ENCODE assay signal across 19 mouse cellular contexts in genomic region chr3:14805962-14806361, GRCm38 (mm10). TPM values are rescaled to one million over a fixed set of nuclear protein-coding genes. Genes with fewer than 3 reads are reported as not detected.
A peak's percentile ranks its signal among the peaks of the same experiment; 100 is the strongest.
DNase-seq lines count a peak whose midpoint lies in the region; ATAC-seq and TF ChIP-seq lines count a peak whose summit lies in the region.
"Had no signal": no experiment of that assay in that cellular context is flagged by ENCODE, and none has a peak within 500 bp of the region (broad histone marks: within the 10 kb centered on the region; RNA-seq: fewer than 3 reads in every experiment).

No protein-coding gene starts in this region.

- H3K9me3 ChIP-seq in MEL (replicated peaks; ENCODE audit: insufficient read depth, low read length), result no peaks in the 10 kb centered on the region
- H3K9me3 ChIP-seq: embryonic facial prominence, embryonic 10.5 days; embryonic facial prominence, embryonic 12.5 days; forebrain, embryonic 13.5 days; forebrain, embryonic 15.5 days had no signal

- TF ChIP-seq CTCF in MEL (IDR thresholded peaks at IDR 0.05 in 2 of 3, conservative IDR thresholded peaks at IDR 0.05 in 1 of 3; ENCODE audit: control insufficient read depth in 1 of 3, insufficient read depth in 1 of 3, low read depth in 2 of 3, low read length in 3 of 3, poor library complexity in 1 of 3, severe bottlenecking in 1 of 3), result no peak

- peak overlapping the region; percentile 94 for H3K9ac ChIP-seq in MEL (ENCODE audit: control insufficient read depth, low read depth, low read length, poor library complexity, severe bottlenecking)
- H3K9ac ChIP-seq: embryonic facial prominence, embryonic 12.5 days; forebrain, embryonic 13.5 days; forebrain, embryonic 15.5 days; forebrain, postnatal 0 days had no signal

- peak; percentile 62 for DNase-seq in MEL (ENCODE audit: low read depth, low spot score)
- no peak for DNase-seq in spleen, postnatal 14 days (ENCODE audit: low spot score in 2 of 2)
- DNase-seq in heart, postnatal 25 days (ENCODE audit: low spot score), result no peak
- DNase-seq in layer of hippocampus, postnatal 36 days, result no peak
- DNase-seq: adrenal gland, adult 2 months; adrenal gland, postnatal 10 days; adrenal gland, postnatal 25 days; cerebellum, adult 11-12 months; cerebellum, adult 2 months; cerebellum, adult 9-10 months; cerebellum, postnatal 10 days; cerebellum, postnatal 25 days; forebrain, postnatal 0 days had no signal

- TF ChIP-seq POLR2A in MEL (IDR thresholded peaks at IDR 0.05; ENCODE audit: control insufficient read depth in 1 of 2, insufficient read depth in 1 of 2, low read depth in 1 of 2, low read length in 2 of 2, poor library complexity in 1 of 2), result peak in 1 of 2 experiments; percentile 52; a peak in 2 of 4 replicates

- peak overlapping the region; percentile 97 for H3K27ac ChIP-seq in MEL (ENCODE audit: control insufficient read depth, low read depth, low read length)
- H3K27ac ChIP-seq: embryonic facial prominence, embryonic 10.5 days; embryonic facial prominence, embryonic 12.5 days; forebrain, embryonic 13.5 days; forebrain, embryonic 15.5 days had no signal

- TF ChIP-seq RAD21 in MEL (IDR thresholded peaks at IDR 0.05; ENCODE audit: low read depth, low read length), result no peak

- peaks cover 55% of the 10 kb centered on the region for H3K79me2 ChIP-seq in MEL (ENCODE audit: control insufficient read depth, insufficient read depth, low read length, poor library complexity)

- H3K36me3 ChIP-seq in MEL (ENCODE audit: control insufficient read depth in 1 of 2, insufficient read depth in 2 of 2, low read length in 2 of 2), result peaks cover 38 to 41% of the 10 kb centered on the region in 2 experiments
- H3K36me3 ChIP-seq: embryonic facial prominence, embryonic 10.5 days; embryonic facial prominence, embryonic 12.5 days; forebrain, embryonic 15.5 days had no signal

- H3K4me3 ChIP-seq in MEL (ENCODE audit: control insufficient read depth in 1 of 2, insufficient read depth in 1 of 2, low read depth in 2 of 2, low read length in 2 of 2), result peak overlapping the region; percentile 65 to 92
- H3K4me3 ChIP-seq: embryonic facial prominence, embryonic 10.5 days; embryonic facial prominence, embryonic 12.5 days; forebrain, embryonic 13.5 days; forebrain, embryonic 15.5 days had no signal

- intact Hi-C loops in heart, postnatal 25 days (cut with DNase I), result no loop called here

- 0 out of 2 replicates have a peak, but pooled peaks have one; percentile 29 for ATAC-seq in erythroblast, adult 5-6 weeks (replicated peaks; ENCODE audit: low FRiP score, poor library complexity, severe bottlenecking)
- ATAC-seq: forebrain, embryonic 13.5 days; forebrain, embryonic 15.5 days; forebrain, postnatal 0 days had no signal

- peaks cover 10 to 16% of the 10 kb centered on the region in 2 experiments for H3K4me1 ChIP-seq in MEL (ENCODE audit: control insufficient read depth in 1 of 2, insufficient read depth in 2 of 2, low read length in 2 of 2)
- H3K4me1 ChIP-seq: embryonic facial prominence, embryonic 10.5 days; embryonic facial prominence, embryonic 12.5 days; forebrain, embryonic 13.5 days; forebrain, embryonic 15.5 days had no signal

- TF ChIP-seq EP300 in MEL (IDR thresholded peaks at IDR 0.05; ENCODE audit: low read depth in 1 of 2, low read length in 2 of 2), result no peak

- no peaks in the 10 kb centered on the region for H3K27me3 ChIP-seq in MEL (ENCODE audit: control insufficient read depth in 1 of 2, insufficient read depth in 2 of 2, low read length in 2 of 2)
- H3K27me3 ChIP-seq: embryonic facial prominence, embryonic 12.5 days; forebrain, embryonic 13.5 days; forebrain, embryonic 15.5 days had no signal

TF ChIP-seq in MEL, 35 proteins besides CTCF, POLR2A, EP300 and RAD21:
- TF ChIP-seq ZC3H11A (IDR thresholded peaks at IDR 0.05; ENCODE audit: low read depth, low read length) (no peak), TBP (IDR thresholded peaks at IDR 0.05; ENCODE audit: low read depth, low read length) (peak; percentile 50; the same call in 1 of the 2 replicates), MXI1 (IDR thresholded peaks at IDR 0.05; ENCODE audit: low read depth, low read length) (no peak)
TF ChIP-seq in MEL: peak in this region for 1.

RNA-seq across cellular contexts. Expression of gene Car1, which starts 2.2 kb away (rescaled TPM):
- 3,564 and 4,374 TPM in 2 replicates for total RNA-seq in MEL (2012; rRNA removed)
- polyA plus RNA-seq in MEL (2012; ENCODE audit: insufficient read depth in 1 of 2, insufficient read length in 2 of 2, low read depth in 1 of 2, low replicate concordance in 2 of 2, missing spikeins in 1 of 2), result 1,000 to 10,000 TPM; 1,720 to 6,361 TPM
- 476 and 585 TPM in 2 replicates for total RNA-seq in erythroblast, adult 5-6 weeks (2015; ENCODE audit: low replicate concordance)
- total RNA-seq in erythroblast, adult 5-6 weeks (2017; ENCODE audit: low replicate concordance), result 125 and 171 TPM in 2 replicates
- total RNA-seq in heart, postnatal 25 days (2021), result not detected
- not detected for total RNA-seq in layer of hippocampus, postnatal 36 days (2021)
- total RNA-seq: adrenal gland, postnatal 25 days; ES-E14 had no signal
- polyA plus RNA-seq: cerebellum, adult 2 months; forebrain, embryonic 13.5 days; forebrain, embryonic 15.5 days had no signal

RNA-seq across cellular contexts. Expression of gene Car3, which starts 57.4 kb away (rescaled TPM):
- 1.7 and 1.8 TPM in 2 replicates for total RNA-seq in MEL (2012; rRNA removed)
- 1 to 10 TPM in 1 of 2 experiments, not detected in 1; 4.9 TPM for polyA plus RNA-seq in MEL (2012; ENCODE audit: insufficient read depth in 1 of 2, insufficient read length in 2 of 2, low read depth in 1 of 2, low replicate concordance in 2 of 2, missing spikeins in 1 of 2)
- 0.38 TPM in 1 of 2 replicates, not detected in the other for total RNA-seq in erythroblast, adult 5-6 weeks (2015; ENCODE audit: low replicate concordance)
- 0.85 TPM in 1 of 2 replicates, not detected in the other for total RNA-seq in erythroblast, adult 5-6 weeks (2017; ENCODE audit: low replicate concordance)
- 10 to 100 TPM; 20.3 to 63.9 TPM for total RNA-seq in heart, postnatal 25 days (2021)
- under 1 TPM; 0.33 to 0.45 TPM for total RNA-seq in layer of hippocampus, postnatal 36 days (2021)

Comparison
In these comparisons a context has a peak if more than half of its experiments do, and no peak if none do; other contexts are left out.
1. RNA of gene Car1, which starts 2.2 kb away (total RNA-seq): 3,564 to 4,374 TPM in MEL and 125 to 585 TPM in erythroblast, adult 5-6 weeks; not detected in heart, postnatal 25 days and not detected in layer of hippocampus, postnatal 36 days; every median in the first group is over 100 times any median in the second.